Mouse (Mus musculus): ENCODE data around the gene Aldh1a3. TPM values are rescaled to one million over a fixed set of nuclear protein-coding genes. Genes with fewer than 3 reads are reported as not detected.
A peak's percentile ranks its signal among the peaks of the same experiment; 100 is the strongest.

The Aldh1a3 gene
- polyA plus RNA-seq, 1 experiment from 2014 or later, result 38.6 TPM

DNA sequence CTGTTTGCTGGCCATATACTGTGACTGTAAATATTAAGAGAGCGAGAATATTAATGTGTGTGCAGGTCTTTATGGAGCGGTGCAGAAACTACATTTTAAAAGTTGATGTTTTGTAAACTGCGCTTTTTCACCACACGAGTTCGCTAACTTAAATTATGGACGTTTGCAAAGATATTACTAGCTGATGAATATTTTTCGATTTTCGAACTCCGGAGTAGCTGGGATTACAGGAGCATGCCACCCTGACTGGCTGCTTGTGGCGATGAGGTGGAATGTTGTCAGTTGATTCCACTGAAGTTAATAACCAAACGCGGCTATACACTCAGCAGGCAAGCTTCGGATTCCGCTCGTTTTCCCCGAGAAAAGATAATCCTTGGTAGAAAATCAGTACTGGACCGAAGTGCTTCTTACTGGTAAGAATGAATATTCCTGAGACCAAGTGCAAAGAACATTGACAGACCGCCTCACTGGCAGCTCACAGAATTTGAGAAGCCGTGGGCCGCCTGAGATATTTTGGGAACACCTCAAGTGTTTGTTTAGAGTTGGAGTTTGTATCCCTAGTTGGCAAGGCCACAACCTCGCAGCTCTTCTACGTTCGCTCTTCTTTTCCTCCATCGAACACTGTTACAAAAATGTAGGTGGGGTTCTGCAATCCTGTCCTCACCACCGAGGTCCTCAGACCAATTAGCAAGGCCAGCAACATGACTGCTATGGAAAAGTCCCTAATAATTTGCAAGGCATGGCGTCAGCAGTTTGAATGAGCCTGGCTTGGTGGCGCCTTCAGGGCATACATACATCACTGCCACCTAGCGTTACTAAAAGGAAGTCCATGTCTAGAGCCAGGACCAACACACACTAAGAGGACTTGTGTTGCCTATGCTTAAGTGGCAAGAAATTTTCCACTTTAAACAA lies 38.4 kb downstream of the Aldh1a3 start:
- Histone ChIP-seq H3K4me3 (ENCODE audit: low read depth, low read length) (peak overlapping the region; percentile 62), H3K4me2 (ENCODE audit: low read depth, low read length) (peak overlapping the region; percentile 94), H3K36me3 (replicated peaks; ENCODE audit: control insufficient read depth, insufficient read depth, low read depth, low read length) (no peaks in the 10 kb centered on the region), H3K4me1 (ENCODE audit: control insufficient read depth, insufficient read depth, low read length) (no peaks in the 10 kb centered on the region), H3K9me3 (replicated peaks; ENCODE audit: control insufficient read depth, low read length) (no peaks in the 10 kb centered on the region), H3K27ac (replicated peaks; ENCODE audit: low read depth, low read length) (no peak overlapping the region), H3K9ac (replicated peaks; ENCODE audit: low read length) (no peak overlapping the region), H3K27me3 (ENCODE audit: control insufficient read depth, insufficient read depth, low read length) (no peaks in the 10 kb centered on the region)
- ATAC-seq (replicated peaks; ENCODE audit: insufficient number of reproducible peaks, low FRiP score, low TSS enrichment, low read depth) (peak; percentile 69; the same call in 1 of the 2 replicates), DNase-seq (ENCODE audit: low spot score) (peak; percentile 87)
- WGBS, result 8% methylated on average over 28 of the region's 28 CpGs

DNA sequence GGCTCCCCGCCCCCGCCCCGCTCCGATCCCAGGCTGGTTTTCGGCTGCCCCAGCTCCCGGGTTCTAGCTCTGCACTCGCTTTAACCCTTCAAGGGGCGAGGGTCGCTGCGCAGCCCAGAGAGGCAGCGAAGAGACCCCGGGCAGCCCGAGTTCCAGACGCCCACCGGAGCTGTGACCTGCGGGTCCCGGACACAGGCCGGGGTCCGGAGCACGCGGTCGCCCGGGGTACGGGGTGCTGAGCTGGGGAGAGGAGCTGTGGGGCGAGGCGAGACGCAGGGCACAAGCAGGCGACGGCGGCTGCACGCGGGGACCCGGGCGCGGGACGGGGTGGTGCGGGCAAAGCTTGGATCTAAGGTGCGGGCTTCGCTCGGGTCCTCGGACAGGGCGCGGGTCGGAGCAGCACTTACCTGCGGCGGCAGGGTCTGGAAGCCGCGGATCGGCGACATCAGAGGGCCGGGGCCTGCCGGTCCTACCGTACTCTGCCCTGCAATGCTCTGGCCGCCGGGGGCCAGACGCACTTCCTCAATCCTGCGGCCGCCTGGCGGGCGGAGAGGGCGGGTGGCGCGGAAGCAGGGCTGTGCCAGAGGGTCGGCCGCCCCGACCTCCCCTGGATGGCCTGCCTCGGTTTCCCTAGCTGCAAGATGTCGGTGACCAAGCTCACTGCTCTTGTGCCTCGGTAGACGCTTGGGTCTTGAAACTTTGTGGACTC lies 39.4 kb downstream of the Aldh1a3 start, which contains the start of gene Lrrk1:
Lrrk1 (minus strand) TSS at position 538 of the 709 bp plus-strand sequence.
- H3K27me3 ChIP-seq (ENCODE audit: control insufficient read depth, insufficient read depth, low read length), result no peaks in the 10 kb centered on the region
- H3K4me2 ChIP-seq (ENCODE audit: low read depth, low read length), result peak within 1 kb of the TSS; percentile 94
- peak within 1 kb of the TSS; percentile 62 for H3K4me3 ChIP-seq (ENCODE audit: low read depth, low read length)
- H3K4me1 ChIP-seq (ENCODE audit: control insufficient read depth, insufficient read depth, low read length), result no peaks in the 10 kb centered on the region
- no peaks in the 10 kb centered on the region for H3K36me3 ChIP-seq (replicated peaks; ENCODE audit: control insufficient read depth, insufficient read depth, low read depth, low read length)
- no peak within 1 kb of the TSS for H3K27ac ChIP-seq (replicated peaks; ENCODE audit: low read depth, low read length)
- peak within 1 kb of the TSS; percentile 85 for H3K9ac ChIP-seq (replicated peaks; ENCODE audit: low read length)
- 0% methylated on average over 70 of the region's 70 CpGs for WGBS
- ATAC-seq (replicated peaks; ENCODE audit: insufficient number of reproducible peaks, low FRiP score, low TSS enrichment, low read depth), result peak; percentile 54
- no peaks in the 10 kb centered on the region for H3K9me3 ChIP-seq (replicated peaks; ENCODE audit: control insufficient read depth, low read length)
- peak; percentile 75 for DNase-seq (ENCODE audit: low spot score)

DNA sequence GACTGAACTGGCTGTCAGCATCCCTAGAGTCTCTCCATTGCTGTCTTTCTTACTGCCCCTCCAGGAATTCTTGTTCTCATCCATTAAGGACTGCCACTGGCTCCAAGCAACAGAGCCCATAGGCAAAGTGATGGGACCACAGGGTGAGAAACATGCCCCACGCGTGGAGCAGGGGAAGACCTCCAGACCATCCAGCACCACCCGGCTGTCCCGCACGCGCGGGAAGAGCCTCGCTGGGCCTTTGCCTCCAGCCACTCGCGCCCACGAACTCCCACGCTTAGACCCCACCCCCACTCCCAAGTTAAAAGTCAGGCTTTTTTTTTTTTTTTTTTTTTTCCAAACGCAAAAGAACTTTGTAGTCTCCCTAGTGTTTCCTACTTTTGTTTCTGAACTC lies 39.9 kb downstream of the Aldh1a3 start:
- Histone ChIP-seq H3K9me3 (replicated peaks; ENCODE audit: control insufficient read depth, low read length) (no peaks in the 10 kb centered on the region), H3K9ac (replicated peaks; ENCODE audit: low read length) (peak overlapping the region; percentile 85), H3K4me2 (ENCODE audit: low read depth, low read length) (peak overlapping the region; percentile 94), H3K4me3 (ENCODE audit: low read depth, low read length) (peak overlapping the region; percentile 62), H3K27me3 (ENCODE audit: control insufficient read depth, insufficient read depth, low read length) (no peaks in the 10 kb centered on the region), H3K36me3 (replicated peaks; ENCODE audit: control insufficient read depth, insufficient read depth, low read depth, low read length) (no peaks in the 10 kb centered on the region), H3K27ac (replicated peaks; ENCODE audit: low read depth, low read length) (no peak overlapping the region), H3K4me1 (ENCODE audit: control insufficient read depth, insufficient read depth, low read length) (no peaks in the 10 kb centered on the region)
- DNase-seq (ENCODE audit: low spot score) (peak; percentile 14), ATAC-seq (replicated peaks; ENCODE audit: insufficient number of reproducible peaks, low FRiP score, low TSS enrichment, low read depth) (peak; percentile 17; the same call in 1 of the 2 replicates)
- 2% methylated on average over 13 of the region's 13 CpGs for whole genome bisulfite sequencing

GRCm38 (mm10) chr7:66386411-66386810 lies 40.9 kb downstream of the Aldh1a3 start:
- no peaks in the 10 kb centered on the region for H3K27me3 ChIP-seq (ENCODE audit: control insufficient read depth, insufficient read depth, low read length)
- H3K4me2 ChIP-seq (ENCODE audit: low read depth, low read length), result no peak overlapping the region
- no peaks in the 10 kb centered on the region for H3K9me3 ChIP-seq (replicated peaks; ENCODE audit: control insufficient read depth, low read length)
- H3K9ac ChIP-seq (replicated peaks; ENCODE audit: low read length), result no peak overlapping the region
- ATAC-seq (replicated peaks; ENCODE audit: insufficient number of reproducible peaks, low FRiP score, low TSS enrichment, low read depth), result no peak
- no peak overlapping the region for H3K4me3 ChIP-seq (ENCODE audit: low read depth, low read length)
- no peaks in the 10 kb centered on the region for H3K36me3 ChIP-seq (replicated peaks; ENCODE audit: control insufficient read depth, insufficient read depth, low read depth, low read length)
- no peak overlapping the region for H3K27ac ChIP-seq (replicated peaks; ENCODE audit: low read depth, low read length)
- WGBS, result 96% methylated on average over 6 of the region's 6 CpGs
- no peaks in the 10 kb centered on the region for H3K4me1 ChIP-seq (ENCODE audit: control insufficient read depth, insufficient read depth, low read length)
- DNase-seq (ENCODE audit: low spot score), result no peak

DNA sequence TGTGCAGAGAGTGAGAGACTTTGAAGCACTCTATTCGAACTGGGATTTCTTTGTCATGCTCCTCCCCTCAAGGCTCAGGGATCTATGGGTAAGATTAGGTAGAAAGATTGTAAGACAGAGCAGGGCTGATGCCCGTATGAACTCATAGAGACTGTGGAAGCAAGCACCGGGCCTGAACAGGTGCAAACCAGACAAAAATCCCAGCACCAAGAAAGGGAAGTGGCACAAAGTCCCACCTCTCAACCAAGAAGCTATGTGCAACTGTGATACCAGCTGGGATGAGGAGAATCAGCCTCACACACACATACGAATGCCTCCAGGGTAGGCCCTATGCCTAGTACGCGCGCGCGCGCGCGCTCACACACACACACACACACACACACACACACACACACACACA lies 41.5 kb downstream of the Aldh1a3 start:
- H3K4me1 ChIP-seq (ENCODE audit: control insufficient read depth, insufficient read depth, low read length), result no peaks in the 10 kb centered on the region
- no peak overlapping the region for H3K27ac ChIP-seq (replicated peaks; ENCODE audit: low read depth, low read length)
- ATAC-seq (replicated peaks; ENCODE audit: insufficient number of reproducible peaks, low FRiP score, low TSS enrichment, low read depth), result no peak
- H3K4me3 ChIP-seq (ENCODE audit: low read depth, low read length), result no peak overlapping the region
- no peak overlapping the region for H3K9ac ChIP-seq (replicated peaks; ENCODE audit: low read length)
- H3K9me3 ChIP-seq (replicated peaks; ENCODE audit: control insufficient read depth, low read length), result no peaks in the 10 kb centered on the region
- no peak for DNase-seq (ENCODE audit: low spot score)
- no peak overlapping the region for H3K4me2 ChIP-seq (ENCODE audit: low read depth, low read length)
- H3K36me3 ChIP-seq (replicated peaks; ENCODE audit: control insufficient read depth, insufficient read depth, low read depth, low read length), result no peaks in the 10 kb centered on the region
- WGBS, result 96% methylated on average over 12 of the region's 12 CpGs
- no peaks in the 10 kb centered on the region for H3K27me3 ChIP-seq (ENCODE audit: control insufficient read depth, insufficient read depth, low read length)

DNA sequence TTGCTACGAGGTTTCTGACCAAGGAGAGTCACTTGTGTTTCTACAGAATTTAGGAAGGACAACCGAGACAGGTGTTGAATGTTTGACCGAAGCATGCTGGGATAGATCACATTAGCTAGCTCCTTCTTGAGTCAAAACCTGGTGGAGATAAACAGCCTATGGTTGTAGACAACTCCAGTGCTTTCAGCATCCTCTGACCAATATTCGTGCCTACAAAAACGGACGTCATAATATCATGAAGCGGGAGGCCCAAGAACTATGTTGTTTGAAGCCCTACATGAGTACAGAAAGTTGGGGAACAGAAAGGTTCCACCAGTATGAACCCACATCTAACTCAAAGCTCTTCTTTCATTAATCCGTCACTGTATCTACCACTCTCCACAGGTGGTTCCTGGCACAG lies 42.4 kb downstream of the Aldh1a3 start:
- no peak for DNase-seq (ENCODE audit: low spot score)

GRCm38 (mm10) chr7:66384213-66384612 lies 43.1 kb downstream of the Aldh1a3 start:
- H3K4me1 ChIP-seq (ENCODE audit: control insufficient read depth, insufficient read depth, low read length), result no peaks in the 10 kb centered on the region
- H3K36me3 ChIP-seq (replicated peaks; ENCODE audit: control insufficient read depth, insufficient read depth, low read depth, low read length), result no peaks in the 10 kb centered on the region
- H3K9ac ChIP-seq (replicated peaks; ENCODE audit: low read length), result no peak overlapping the region
- no peak for DNase-seq (ENCODE audit: low spot score)
- H3K4me2 ChIP-seq (ENCODE audit: low read depth, low read length), result no peak overlapping the region
- no peaks in the 10 kb centered on the region for H3K27me3 ChIP-seq (ENCODE audit: control insufficient read depth, insufficient read depth, low read length)
- 75% methylated on average over 5 of the region's 5 CpGs for WGBS
- no peak overlapping the region for H3K4me3 ChIP-seq (ENCODE audit: low read depth, low read length)
- H3K9me3 ChIP-seq (replicated peaks; ENCODE audit: control insufficient read depth, low read length), result no peaks in the 10 kb centered on the region
- H3K27ac ChIP-seq (replicated peaks; ENCODE audit: low read depth, low read length), result no peak overlapping the region
- no peak for ATAC-seq (replicated peaks; ENCODE audit: insufficient number of reproducible peaks, low FRiP score, low TSS enrichment, low read depth)

More for the DNA sequence above, 42.4 kb downstream of the Aldh1a3 start:
- Histone ChIP-seq H3K4me2 (ENCODE audit: low read depth, low read length) (no peak overlapping the region), H3K27me3 (ENCODE audit: control insufficient read depth, insufficient read depth, low read length) (no peaks in the 10 kb centered on the region), H3K36me3 (replicated peaks; ENCODE audit: control insufficient read depth, insufficient read depth, low read depth, low read length) (no peaks in the 10 kb centered on the region), H3K9me3 (replicated peaks; ENCODE audit: control insufficient read depth, low read length) (no peaks in the 10 kb centered on the region), H3K9ac (replicated peaks; ENCODE audit: low read length) (no peak overlapping the region), H3K4me1 (ENCODE audit: control insufficient read depth, insufficient read depth, low read length) (no peaks in the 10 kb centered on the region), H3K27ac (replicated peaks; ENCODE audit: low read depth, low read length) (no peak overlapping the region), H3K4me3 (ENCODE audit: low read depth, low read length) (no peak overlapping the region)
- no peak for ATAC-seq (replicated peaks; ENCODE audit: insufficient number of reproducible peaks, low FRiP score, low TSS enrichment, low read depth)
- 91% methylated on average over 8 of the region's 8 CpGs for WGBS

DNA sequence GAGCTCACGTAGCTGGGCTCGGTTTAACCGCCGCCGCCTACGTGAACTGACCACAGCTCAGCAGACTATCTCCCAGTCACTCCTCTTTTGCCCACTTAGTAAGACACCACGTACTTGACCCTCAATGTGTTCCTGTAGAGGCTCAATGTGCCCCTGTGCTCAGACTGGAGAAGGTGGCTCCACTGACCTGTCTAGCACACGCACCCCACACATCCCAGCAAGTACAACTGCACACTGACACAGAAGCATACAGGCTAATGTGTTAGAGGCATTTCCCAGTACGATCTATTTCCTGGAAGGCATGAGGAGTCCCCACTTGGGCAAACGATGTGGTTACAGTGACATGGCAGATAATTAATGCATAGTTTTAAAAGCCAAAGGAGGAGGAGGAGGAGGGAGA lies 50.8 kb downstream of the Aldh1a3 start:
- no peak overlapping the region for H3K4me2 ChIP-seq (ENCODE audit: low read depth, low read length)
- H3K4me3 ChIP-seq (ENCODE audit: low read depth, low read length), result no peak overlapping the region
- H3K27ac ChIP-seq (replicated peaks; ENCODE audit: low read depth, low read length), result no peak overlapping the region
- no peaks in the 10 kb centered on the region for H3K4me1 ChIP-seq (ENCODE audit: control insufficient read depth, insufficient read depth, low read length)
- no peaks in the 10 kb centered on the region for H3K27me3 ChIP-seq (ENCODE audit: control insufficient read depth, insufficient read depth, low read length)
- DNase-seq (ENCODE audit: low spot score) (no peak), ATAC-seq (replicated peaks; ENCODE audit: insufficient number of reproducible peaks, low FRiP score, low TSS enrichment, low read depth) (no peak)
- H3K36me3 ChIP-seq (replicated peaks; ENCODE audit: control insufficient read depth, insufficient read depth, low read depth, low read length), result no peaks in the 10 kb centered on the region
- 82% methylated on average over 10 of the region's 10 CpGs for WGBS
- H3K9me3 ChIP-seq (replicated peaks; ENCODE audit: control insufficient read depth, low read length), result no peaks in the 10 kb centered on the region
- no peak overlapping the region for H3K9ac ChIP-seq (replicated peaks; ENCODE audit: low read length)
